Mouse (Mus musculus): Measurements from ENCODE around the gene Gm26741. TPM values are rescaled to one million over a fixed set of nuclear protein-coding genes. Genes with fewer than 3 reads are reported as not detected.

Gm26741 gene
- polyA plus RNA-seq, 1 experiment from 2014 or later = not detected

GRCm38 (mm10) chr10:52376422-52376821 lies 17.9 kb downstream of the Gm26741 start:
- Histone ChIP-seq H3K9ac (no peak overlapping the region), H3K4me2 (no peak overlapping the region), H3K27me3 (no peaks in the 10 kb centered on the region), H3K9me3 (no peaks in the 10 kb centered on the region), H3K36me3 (replicated peaks) (no peaks in the 10 kb centered on the region), H3K27ac (no peak overlapping the region), H3K4me1 (peaks cover 5% of the 10 kb centered on the region), H3K4me3 (replicated peaks) (no peak overlapping the region)
- ATAC-seq (ENCODE audit: low FRiP score) = no peak
- WGBS = 95% methylated on average over 2 of the region's 2 CpGs

DNA sequence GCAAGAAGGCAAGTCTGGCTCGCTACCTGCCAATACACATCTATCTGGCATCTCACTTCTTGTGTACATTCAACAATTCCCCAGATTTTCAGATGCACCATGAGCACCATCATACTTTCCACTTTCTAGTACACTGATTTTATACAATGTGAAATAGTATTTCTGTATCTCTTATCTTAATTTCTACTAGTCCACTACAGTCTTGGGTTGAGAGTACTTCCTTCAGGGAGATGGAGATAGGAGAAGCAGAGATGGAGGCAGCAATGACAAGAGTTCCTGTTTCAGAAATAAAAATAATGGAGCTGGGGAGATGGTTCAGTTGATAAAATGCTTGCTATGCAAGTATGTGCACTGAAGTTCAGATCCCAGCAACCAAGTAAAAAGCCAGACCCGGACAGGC lies 19.2 kb downstream of the Gm26741 start:
- Histone ChIP-seq H3K4me2 (no peak overlapping the region), H3K4me1 (peaks cover 9% of the 10 kb centered on the region), H3K4me3 (replicated peaks) (no peak overlapping the region), H3K36me3 (replicated peaks) (no peaks in the 10 kb centered on the region), H3K9me3 (no peaks in the 10 kb centered on the region), H3K9ac (no peak overlapping the region), H3K27me3 (no peaks in the 10 kb centered on the region), H3K27ac (no peak overlapping the region)
- WGBS = 96% methylated on average over 2 of the region's 2 CpGs
- ATAC-seq (ENCODE audit: low FRiP score) = no peak

GRCm38 (mm10) chr10:52381321-52381801 lies 22.8 kb downstream of the Gm26741 start:
- WGBS = under 1% methylated on average over 19 of the region's 19 CpGs
- Histone ChIP-seq H3K27me3 (no peaks in the 10 kb centered on the region), H3K27ac (peak overlapping the region; percentile 94), H3K36me3 (replicated peaks) (no peaks in the 10 kb centered on the region), H3K4me2 (peak overlapping the region; percentile 83), H3K9ac (peak overlapping the region; percentile 89), H3K4me1 (peaks cover 11% of the 10 kb centered on the region), H3K9me3 (no peaks in the 10 kb centered on the region), H3K4me3 (replicated peaks) (peak overlapping the region; percentile 89)
- peak; percentile 68 for ATAC-seq (ENCODE audit: low FRiP score)

DNA sequence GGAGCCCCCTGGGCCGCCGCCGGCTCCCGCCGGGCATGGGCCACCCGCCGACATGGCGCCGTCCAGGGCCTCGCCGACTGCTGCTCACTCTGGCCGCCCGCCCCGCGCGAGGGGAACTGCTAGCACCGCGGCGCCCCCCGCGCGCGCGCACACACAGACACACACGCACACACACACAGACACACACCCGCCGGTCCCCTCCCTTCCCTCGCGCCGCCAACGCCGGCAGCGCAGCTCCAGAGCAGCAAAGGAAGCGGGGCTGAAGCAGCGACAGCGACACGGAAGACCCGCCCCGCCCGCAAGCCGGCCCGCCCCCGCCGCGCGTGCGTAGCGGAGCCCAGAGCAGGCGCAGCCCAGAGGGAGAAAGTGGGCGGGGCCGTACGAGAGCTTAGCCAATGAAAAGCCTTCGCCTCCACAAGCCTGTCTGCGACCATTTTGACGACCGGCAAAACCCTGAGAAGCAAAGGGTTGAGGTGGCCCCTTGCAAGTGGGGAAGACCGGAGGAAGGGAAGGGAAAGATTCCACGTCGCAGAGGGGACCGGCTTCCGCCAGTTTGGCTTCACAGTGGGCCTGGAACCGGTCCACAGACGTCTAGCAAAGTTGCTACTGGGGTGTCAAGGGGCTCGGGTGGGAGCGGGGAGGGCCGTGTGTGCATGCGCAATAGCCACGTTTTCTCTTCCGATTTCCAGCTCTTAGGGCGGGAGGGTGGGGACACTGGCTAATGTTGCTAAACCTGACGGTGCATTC lies 23.5 kb downstream of the Gm26741 start, which contains the start of gene Gopc:
Gene Gopc (minus strand): TSS at position 280 of the 747 bp plus-strand sequence.
- H3K36me3 ChIP-seq (replicated peaks) = no peaks in the 10 kb centered on the region
- H3K27me3 ChIP-seq = no peaks in the 10 kb centered on the region
- no peaks in the 10 kb centered on the region for H3K9me3 ChIP-seq
- ATAC-seq (ENCODE audit: low FRiP score) = peak; percentile 97
- peak within 1 kb of the TSS; percentile 89 for H3K4me3 ChIP-seq (replicated peaks)
- WGBS = under 1% methylated on average over 68 of the region's 71 CpGs
- H3K4me1 ChIP-seq = peaks cover 11% of the 10 kb centered on the region
- peak within 1 kb of the TSS; percentile 89 for H3K9ac ChIP-seq
- peak within 1 kb of the TSS; percentile 83 for H3K4me2 ChIP-seq
- peak within 1 kb of the TSS; percentile 94 for H3K27ac ChIP-seq

DNA sequence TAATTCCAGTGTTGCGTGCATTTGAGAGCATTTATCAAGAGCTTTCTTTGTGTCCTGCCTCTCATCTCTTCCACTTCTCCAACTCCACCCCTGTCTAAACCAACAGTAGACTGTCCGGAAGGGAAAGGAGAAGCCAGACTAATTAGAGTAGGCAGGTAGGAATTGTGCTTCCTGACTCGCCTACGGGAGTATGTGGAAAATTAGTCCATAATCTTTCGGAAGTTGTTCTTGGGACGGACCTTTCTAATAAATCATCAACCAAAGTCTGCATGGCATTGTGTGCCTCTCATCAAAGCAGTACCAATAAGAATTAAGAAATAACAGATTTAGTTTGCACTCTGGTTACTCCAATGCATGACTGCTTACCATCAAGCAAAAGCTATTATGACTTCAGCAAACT lies 24.5 kb downstream of the Gm26741 start:
- Histone ChIP-seq H3K4me1 (peaks cover 11% of the 10 kb centered on the region), H3K9ac (no peak overlapping the region), H3K4me3 (replicated peaks) (0 out of 2 replicates have a peak overlapping the region, but pooled peaks have one; percentile 89), H3K4me2 (peak overlapping the region; percentile 83), H3K36me3 (replicated peaks) (no peaks in the 10 kb centered on the region), H3K27me3 (no peaks in the 10 kb centered on the region), H3K9me3 (no peaks in the 10 kb centered on the region), H3K27ac (no peak overlapping the region)
- no peak for ATAC-seq (ENCODE audit: low FRiP score)
- 86% methylated on average over 6 of the region's 6 CpGs for WGBS

DNA sequence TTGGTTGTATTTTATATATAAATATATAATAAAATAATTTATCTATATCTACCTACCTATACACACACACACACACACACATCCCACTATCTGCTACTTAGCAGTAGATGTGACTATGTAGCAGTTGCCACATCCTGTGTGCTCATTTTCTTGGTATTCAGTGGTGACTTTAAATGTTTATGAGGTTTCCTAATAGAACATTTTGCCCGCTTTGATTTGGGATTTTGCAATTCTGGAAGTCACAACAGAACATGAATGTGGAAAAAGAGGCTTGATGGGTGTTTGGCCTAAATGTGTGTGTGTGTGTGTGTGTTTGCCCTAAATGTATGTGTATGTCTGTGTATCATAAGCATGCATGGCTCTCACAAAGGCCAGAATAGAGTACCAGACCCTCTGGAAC lies 25.0 kb downstream of the Gm26741 start:
- Histone ChIP-seq H3K27ac (no peak overlapping the region), H3K4me1 (peaks cover 11% of the 10 kb centered on the region), H3K9me3 (no peaks in the 10 kb centered on the region), H3K9ac (no peak overlapping the region), H3K27me3 (no peaks in the 10 kb centered on the region), H3K36me3 (replicated peaks) (no peaks in the 10 kb centered on the region), H3K4me3 (replicated peaks) (no peak overlapping the region), H3K4me2 (no peak overlapping the region)
- no peak for ATAC-seq (ENCODE audit: low FRiP score)
- WGBS = 94% methylated on average over 1 of the region's 1 CpGs

GRCm38 (mm10) chr10:52384823-52385610 lies 26.4 kb downstream of the Gm26741 start:
- H3K36me3 ChIP-seq (replicated peaks) = no peaks in the 10 kb centered on the region
- no peak for ATAC-seq (ENCODE audit: low FRiP score)
- no peak overlapping the region for H3K4me2 ChIP-seq
- 44% methylated on average over 8 of the region's 8 CpGs for WGBS
- H3K9ac ChIP-seq = no peak overlapping the region
- no peak overlapping the region for H3K27ac ChIP-seq
- H3K4me1 ChIP-seq = peaks cover 6% of the 10 kb centered on the region
- H3K4me3 ChIP-seq (replicated peaks) = no peak overlapping the region
- no peaks in the 10 kb centered on the region for H3K9me3 ChIP-seq
- H3K27me3 ChIP-seq = no peaks in the 10 kb centered on the region

DNA sequence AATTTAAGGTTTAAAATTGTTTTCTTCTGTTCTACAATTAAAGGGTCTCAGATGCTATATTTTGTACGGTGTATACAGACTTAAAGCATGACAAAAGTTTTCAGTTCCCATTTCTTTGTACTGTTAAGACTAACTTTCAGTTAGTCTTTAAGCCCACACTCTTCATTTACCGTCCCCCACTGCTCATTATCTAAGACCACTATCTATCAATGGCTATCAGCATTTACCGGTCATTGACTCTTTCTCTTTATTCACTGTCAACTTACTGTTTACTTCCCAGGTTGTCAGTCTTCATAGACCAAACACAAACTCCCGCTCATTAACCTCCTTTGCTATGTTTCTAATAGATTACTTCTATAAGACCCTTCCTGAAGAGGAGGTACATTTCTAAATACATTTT lies 28.6 kb downstream of the Gm26741 start:
- H3K27ac ChIP-seq = no peak overlapping the region
- no peaks in the 10 kb centered on the region for H3K36me3 ChIP-seq (replicated peaks)
- H3K9me3 ChIP-seq = no peaks in the 10 kb centered on the region
- no peak overlapping the region for H3K4me2 ChIP-seq
- peaks cover 6% of the 10 kb centered on the region for H3K4me1 ChIP-seq
- H3K27me3 ChIP-seq = no peaks in the 10 kb centered on the region
- no peak overlapping the region for H3K9ac ChIP-seq
- ATAC-seq (ENCODE audit: low FRiP score) = no peak
- WGBS = 74% methylated on average over 4 of the region's 4 CpGs
- no peak overlapping the region for H3K4me3 ChIP-seq (replicated peaks)

- Histone ChIP-seq H3K36me3 (replicated peaks) (no peaks in the 10 kb centered on the region), H3K27ac (no peak within 1 kb of the TSS), H3K4me2 (no peak within 1 kb of the TSS), H3K27me3 (no peaks in the 10 kb centered on the region), H3K4me3 (replicated peaks) (no peak within 1 kb of the TSS), H3K9me3 (no peaks in the 10 kb centered on the region), H3K9ac (no peak within 1 kb of the TSS), H3K4me1 (no peaks in the 10 kb centered on the region)
- no peak for ATAC-seq (ENCODE audit: low FRiP score)
- WGBS = 83% methylated on average over 5 of the region's 5 CpGs
These were observed 30.4 kb downstream of the Gm26741 start, which contains the start of gene Nepn for GRCm38 (mm10) chr10:52388922-52389430. TSS of gene Nepn (plus strand) at chr10:52388972.

GRCm38 (mm10) chr10:52389438-52389837 lies 30.9 kb downstream of the Gm26741 start:
- H3K9me3 ChIP-seq = no peaks in the 10 kb centered on the region
- no peaks in the 10 kb centered on the region for H3K36me3 ChIP-seq (replicated peaks)
- no peak overlapping the region for H3K4me3 ChIP-seq (replicated peaks)
- H3K27me3 ChIP-seq = no peaks in the 10 kb centered on the region
- no peaks in the 10 kb centered on the region for H3K4me1 ChIP-seq
- H3K9ac ChIP-seq = no peak overlapping the region
- WGBS = 86% methylated on average over 3 of the region's 3 CpGs
- ATAC-seq (ENCODE audit: low FRiP score) = no peak
- H3K4me2 ChIP-seq = no peak overlapping the region
- no peak overlapping the region for H3K27ac ChIP-seq

DNA sequence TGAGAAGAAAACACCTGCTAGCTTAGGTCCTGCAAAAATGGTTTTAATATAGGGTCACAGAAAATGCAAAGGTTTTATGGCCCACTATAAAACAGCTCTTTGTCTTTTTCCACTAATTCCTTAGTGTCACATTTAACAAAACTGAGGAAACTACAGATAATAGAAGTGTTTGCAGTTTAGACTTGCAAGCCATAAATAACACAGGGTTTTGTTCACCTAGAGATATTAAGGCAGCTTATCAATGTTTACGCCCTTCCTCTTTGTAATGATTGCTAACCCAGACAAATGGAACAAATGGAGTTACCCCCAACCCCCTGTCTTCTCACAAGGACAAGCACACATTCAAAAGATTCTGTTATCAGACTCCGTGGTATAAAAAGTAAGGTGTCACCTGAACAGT lies 32.6 kb downstream of the Gm26741 start:
- no peak for ATAC-seq (ENCODE audit: low FRiP score)
- H3K4me3 ChIP-seq (replicated peaks) = no peak overlapping the region
- WGBS = 84% methylated on average over 2 of the region's 2 CpGs
- H3K9me3 ChIP-seq = no peaks in the 10 kb centered on the region
- H3K4me2 ChIP-seq = no peak overlapping the region
- H3K9ac ChIP-seq = no peak overlapping the region
- no peaks in the 10 kb centered on the region for H3K4me1 ChIP-seq
- H3K27me3 ChIP-seq = no peaks in the 10 kb centered on the region
- no peak overlapping the region for H3K27ac ChIP-seq
- no peaks in the 10 kb centered on the region for H3K36me3 ChIP-seq (replicated peaks)

DNA sequence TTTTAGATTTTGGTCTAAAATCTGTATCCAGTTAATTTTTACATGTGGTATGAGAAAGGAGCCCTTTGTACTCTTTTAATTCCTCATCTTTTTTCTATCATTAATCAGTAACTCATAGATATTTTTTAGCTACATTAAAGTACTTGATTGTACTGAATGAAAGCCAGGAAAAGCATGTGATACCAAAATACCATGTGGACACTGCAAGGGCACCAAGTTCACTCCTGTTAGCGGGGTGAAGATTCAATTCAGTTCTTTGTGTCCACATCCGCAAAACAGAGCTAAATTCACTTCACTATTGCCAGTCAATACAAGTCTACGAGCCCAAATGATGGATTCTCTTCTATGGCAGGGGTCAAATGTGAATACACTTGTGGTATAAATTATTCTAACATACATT lies 38.1 kb downstream of the Gm26741 start:
- 89% methylated on average over 3 of the region's 3 CpGs for whole genome bisulfite sequencing
- no peak overlapping the region for H3K9ac ChIP-seq
- no peaks in the 10 kb centered on the region for H3K27me3 ChIP-seq
- H3K36me3 ChIP-seq (replicated peaks) = no peaks in the 10 kb centered on the region
- H3K9me3 ChIP-seq = no peaks in the 10 kb centered on the region
- no peak overlapping the region for H3K4me2 ChIP-seq
- H3K4me3 ChIP-seq (replicated peaks) = no peak overlapping the region
- no peaks in the 10 kb centered on the region for H3K4me1 ChIP-seq
- ATAC-seq (ENCODE audit: low FRiP score) = no peak
- no peak overlapping the region for H3K27ac ChIP-seq
